Mouse (Mus musculus) lung, postnatal 25 days (tissue): ENCODE results near the gene Il22ra1.

Source experiments
- DNase-seq: peaks from one replicate; pipeline ENCODE4 v3.0.0; 2022; ENCODE audit warnings: low spot score

The Il22ra1 gene

DNA sequence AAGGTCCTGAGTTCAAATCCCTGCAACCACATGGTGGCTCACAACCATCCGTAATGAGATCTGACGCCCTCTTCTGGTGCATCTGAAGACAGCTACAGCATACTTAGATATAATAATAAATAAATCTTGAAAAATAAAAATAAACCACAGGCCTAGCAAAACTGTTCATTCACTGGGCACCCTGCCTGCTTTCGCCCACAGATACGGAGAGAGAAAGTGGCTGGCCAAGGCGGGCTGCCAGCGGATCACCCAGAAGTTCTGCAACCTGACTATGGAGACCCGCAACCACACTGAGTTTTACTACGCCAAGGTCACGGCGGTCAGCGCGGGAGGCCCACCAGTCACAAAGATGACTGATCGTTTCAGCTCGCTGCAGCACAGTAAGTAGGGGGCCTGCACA lies 5.9 kb downstream of the Il22ra1 start:
- DNase-seq = no peak

GRCm38 (mm10) chr4:135736903-135737302 lies 8.9 kb downstream of the Il22ra1 start:
- DNase-seq = no peak

GRCm38 (mm10) chr4:135738237-135738636 lies 10.3 kb downstream of the Il22ra1 start:
- DNase-seq = no peak

DNA sequence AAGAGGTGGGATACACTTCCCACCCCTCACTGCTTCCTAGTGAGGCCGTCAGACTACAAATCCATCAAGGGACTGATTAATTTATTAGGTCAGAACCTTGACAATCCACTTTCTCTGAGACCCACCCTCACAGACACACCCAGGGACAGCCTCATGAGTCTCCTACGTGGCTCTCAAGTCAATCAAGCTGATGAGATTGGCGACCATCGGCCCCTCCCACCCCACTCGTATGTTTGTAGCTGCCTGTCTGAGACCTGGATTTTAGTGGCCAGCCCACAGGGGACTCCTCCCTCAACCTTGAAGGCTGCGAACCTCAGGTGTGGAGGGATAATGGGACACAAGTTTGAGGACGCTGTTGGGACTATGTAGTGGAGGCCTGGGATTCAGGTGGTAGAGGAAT lies 11.2 kb downstream of the Il22ra1 start:
- DNase-seq = no peak

GRCm38 (mm10) chr4:135739672-135740071 lies 11.7 kb downstream of the Il22ra1 start:
- no peak for DNase-seq

DNA sequence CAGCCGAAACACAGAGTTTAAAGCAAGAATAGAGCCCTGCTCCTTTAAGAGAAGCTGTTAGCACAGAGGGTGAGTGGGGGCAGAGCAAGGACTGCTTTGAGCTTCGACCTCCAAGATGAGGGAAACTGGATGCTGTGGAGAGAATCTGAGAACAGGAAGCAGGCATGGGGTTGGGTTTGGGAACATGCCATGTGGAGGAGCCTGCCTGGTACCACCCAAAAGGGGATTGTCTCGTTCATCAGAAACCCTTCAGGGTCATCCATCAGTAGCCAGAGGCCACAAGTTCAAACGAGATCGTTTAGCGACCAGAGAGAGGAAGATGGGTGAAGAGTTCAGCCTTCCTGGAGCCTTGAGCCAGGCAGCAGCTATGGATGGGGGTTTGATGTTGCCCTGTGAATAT lies 15.5 kb downstream of the Il22ra1 start:
- no peak for DNase-seq

- DNase-seq = no peak
Observed at GRCm38 (mm10) chr4:135744726-135745448, 16.9 kb downstream of the Il22ra1 start.

- no peak for DNase-seq
Observed at GRCm38 (mm10) chr4:135745613-135746012, 17.6 kb downstream of the Il22ra1 start.

DNA sequence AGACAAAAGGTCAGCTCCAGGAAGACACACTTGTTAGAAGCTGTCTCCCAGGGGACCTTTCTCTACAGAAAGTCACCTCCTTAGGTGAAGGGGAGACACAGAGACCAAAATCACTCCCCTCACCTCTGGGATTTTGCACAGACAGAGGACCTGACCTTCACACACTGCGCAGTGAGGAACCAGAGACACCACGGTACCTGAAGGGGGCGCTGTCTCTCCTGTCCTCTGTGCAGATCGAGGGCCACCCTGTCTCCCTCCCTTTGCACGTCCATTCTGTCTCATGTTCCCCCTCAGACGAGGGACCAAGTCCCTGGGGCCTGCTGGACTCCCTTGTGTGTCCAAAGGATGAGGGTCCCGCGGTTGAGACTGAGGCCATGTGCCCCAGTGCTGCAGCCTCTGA lies 22.9 kb downstream of the Il22ra1 start:
- no peak for DNase-seq

GRCm38 (mm10) chr4:135752106-135752778 lies 24.3 kb downstream of the Il22ra1 start:
- no peak for DNase-seq

- DNase-seq = no peak
Observed at GRCm38 (mm10) chr4:135752779-135753164, 24.8 kb downstream of the Il22ra1 start.

DNA sequence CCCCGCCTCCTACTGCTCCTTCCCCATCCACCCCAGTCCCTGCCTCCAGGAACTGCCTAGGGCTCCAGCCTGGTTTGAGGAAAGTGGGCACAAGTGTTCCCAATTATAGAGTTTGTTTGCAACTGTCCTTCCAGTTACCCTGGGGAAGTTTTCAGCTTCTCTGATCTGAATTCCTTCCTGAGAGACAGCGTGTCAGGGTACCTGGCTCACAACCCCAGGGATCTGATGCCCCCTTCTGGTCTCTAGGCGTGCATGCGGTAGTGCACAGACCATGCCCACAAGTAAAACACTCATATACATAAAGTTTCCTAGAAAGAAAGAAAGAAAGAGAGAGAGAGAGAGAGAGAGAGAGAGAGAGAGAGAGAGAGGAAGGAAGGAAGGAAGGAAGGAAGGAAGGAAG lies 30.4 kb downstream of the Il22ra1 start:
- DNase-seq = no peak

DNA sequence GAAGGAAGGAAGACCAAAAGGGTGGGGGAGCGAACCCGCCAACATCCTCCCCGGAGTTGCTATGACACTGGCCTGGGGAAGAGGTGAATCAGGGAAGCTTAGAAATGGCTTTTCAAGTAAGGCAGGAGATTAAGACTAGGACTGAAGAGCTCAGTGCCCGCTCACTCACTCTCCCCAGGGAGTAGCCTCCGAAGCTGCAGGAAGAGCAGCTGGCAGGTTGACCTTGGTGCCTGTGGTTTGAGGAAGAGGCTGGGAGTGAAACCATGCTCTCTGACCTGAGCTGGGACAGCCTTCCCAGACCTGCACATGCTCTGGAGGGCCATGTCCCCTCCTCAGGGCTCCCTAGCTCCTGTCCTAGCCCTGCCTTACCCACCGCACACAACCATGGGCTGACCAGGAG lies 30.9 kb downstream of the Il22ra1 start:
- DNase-seq = no peak

DNA sequence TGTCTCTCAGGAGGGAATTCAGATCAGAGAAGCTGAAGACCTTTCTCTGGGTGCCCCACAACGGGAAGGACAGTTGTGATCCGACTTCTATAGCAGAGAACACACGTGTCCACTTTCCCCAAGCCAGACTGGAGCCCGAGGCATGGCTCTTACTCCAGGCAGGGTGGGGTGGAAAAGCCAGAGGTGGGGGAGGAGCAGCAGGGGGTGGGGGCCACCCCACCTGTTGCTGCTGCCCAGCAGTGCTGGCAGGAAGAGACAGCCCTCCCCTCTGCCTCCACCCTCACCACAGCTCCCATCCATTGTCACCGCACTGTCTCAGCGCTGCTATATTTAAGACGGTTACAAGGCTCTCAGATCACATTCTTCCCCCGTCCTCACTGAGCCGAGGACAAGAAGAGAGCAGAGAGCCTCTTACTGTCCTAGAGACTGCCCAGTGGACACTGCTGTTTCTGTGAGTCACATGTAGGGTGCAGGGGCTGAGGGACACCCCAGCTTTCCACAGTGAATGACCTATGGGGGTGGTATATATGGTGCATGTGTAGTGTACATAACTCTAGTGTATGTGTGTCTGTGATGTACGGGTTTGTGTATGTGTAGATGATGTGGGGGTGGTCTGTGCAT lies 31.5 kb downstream of the Il22ra1 start, which contains the start of gene Myom3:
TSS of gene Myom3 (plus strand) at position 360 of the 621 bp plus-strand sequence.
- no peak for DNase-seq

- no peak for DNase-seq
Observed at GRCm38 (mm10) chr4:135761048-135761447, 33.1 kb downstream of the Il22ra1 start.

DNA sequence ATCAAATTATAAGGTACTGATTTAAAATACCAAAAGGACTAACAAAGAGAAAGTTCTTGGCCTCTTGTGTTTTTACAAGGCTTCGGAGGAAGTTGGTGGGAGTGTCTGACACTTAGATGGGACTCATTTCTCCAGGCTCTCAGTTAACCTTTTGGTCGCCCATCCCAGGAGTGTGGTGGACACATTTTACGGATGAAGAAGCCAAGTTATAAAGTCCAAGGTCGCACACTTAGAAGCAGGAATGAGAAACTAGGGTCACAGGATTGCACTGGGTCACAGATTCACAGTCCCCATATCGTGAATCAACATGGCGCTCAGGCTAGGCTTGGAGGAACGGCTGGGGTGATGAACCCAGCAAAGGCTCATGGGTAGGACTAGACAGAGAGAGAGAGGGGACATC lies 33.6 kb downstream of the Il22ra1 start:
- DNase-seq = no peak

GRCm38 (mm10) chr4:135762251-135762906 lies 34.4 kb downstream of the Il22ra1 start:
- peak; percentile 52 for DNase-seq

DNA sequence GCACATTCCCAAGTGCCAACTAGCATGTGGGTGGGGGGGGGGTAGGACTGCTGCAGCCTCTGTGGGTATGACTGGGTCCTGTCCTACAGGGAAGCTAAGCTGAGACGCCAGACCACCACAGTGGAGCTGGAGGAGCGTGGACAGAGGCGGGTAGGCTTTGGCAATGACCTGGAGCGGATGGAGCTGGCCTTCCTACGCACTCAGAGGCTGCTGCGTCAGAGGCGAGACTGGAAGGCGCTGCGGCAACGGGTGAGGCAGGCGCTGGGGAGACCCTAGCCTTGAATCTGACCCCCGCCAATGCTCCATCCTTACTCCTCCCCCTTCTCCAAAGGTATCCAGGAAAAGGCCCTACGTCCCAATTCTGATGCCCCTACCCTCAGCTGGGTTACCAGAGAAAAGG lies 36.7 kb downstream of the Il22ra1 start:
- no peak for DNase-seq

- no peak for DNase-seq
Observed at GRCm38 (mm10) chr4:135765707-135766106, 37.7 kb downstream of the Il22ra1 start.

DNA sequence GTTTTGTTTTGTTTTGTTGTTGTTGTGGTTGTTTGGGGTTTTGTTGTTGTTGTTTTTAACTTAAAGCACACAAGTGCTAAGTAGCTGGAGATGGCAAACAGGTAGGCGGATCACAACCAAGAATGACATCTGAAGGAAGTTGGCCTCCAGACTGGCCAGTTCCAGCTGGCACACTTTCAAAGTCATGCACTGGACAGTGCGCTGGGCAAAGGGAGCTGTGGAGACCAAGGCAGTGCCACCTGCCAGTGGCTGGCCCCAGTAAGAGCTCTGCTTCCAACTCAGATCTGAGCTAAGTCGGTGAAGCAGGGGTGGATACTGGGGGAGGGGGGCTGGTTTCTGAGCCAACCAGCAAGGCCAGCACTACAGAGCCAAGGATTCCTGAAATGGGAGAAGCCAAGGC lies 39.0 kb downstream of the Il22ra1 start:
- DNase-seq = no peak

GRCm38 (mm10) chr4:135768572-135769526 lies 40.9 kb downstream of the Il22ra1 start:
- DNase-seq = peak; percentile 31
